Mouse (Mus musculus): ENCODE measurements at regions not wholly inside any gene's neighbourhood (a gene's known extent, or its start where the extent isn't known, plus 50 kb on each side); places are given as distances from the start of the nearest gene placed in this dataset.
"Not testable (repeated sequence)": the region's sequence is repeated elsewhere in the genome, so short reads cannot be mapped to it uniquely, and the experiment has no call there.

DNA sequence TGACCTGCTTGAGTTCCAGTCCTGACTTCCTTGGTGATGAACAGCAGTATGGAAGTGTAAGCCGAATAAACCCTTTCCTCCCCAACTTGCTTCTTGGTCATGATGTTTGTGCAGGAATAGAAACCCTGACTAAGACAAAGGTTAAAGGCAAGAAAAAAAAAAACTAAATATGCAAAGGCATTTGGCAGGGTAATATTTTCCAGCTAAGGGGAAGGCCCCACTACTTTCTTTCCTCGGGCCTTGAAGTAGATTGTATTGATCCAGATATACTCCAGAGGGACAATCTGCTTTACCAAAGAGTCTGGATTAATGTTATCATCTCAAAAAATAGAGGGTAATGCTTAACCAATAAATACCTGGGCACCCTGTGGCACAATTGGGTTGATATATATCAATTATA lies 155.4 kb upstream of the Kit start:
- not testable (repeated sequence) for H3K4me2 ChIP-seq; H3K4me1 ChIP-seq; H3K9ac ChIP-seq; H3K4me3 ChIP-seq; ATAC-seq (ENCODE audit: borderline replicate concordance, extremely low read depth, low FRiP score, low TSS enrichment); H3K27me3 ChIP-seq; H3K27ac ChIP-seq; H3K9me3 ChIP-seq; H3K36me3 ChIP-seq
- WGBS = 94% methylated on average over 2 of the region's 2 CpGs

- Histone ChIP-seq H3K36me3 (no peaks in the 10 kb centered on the region), H3K9ac (no peak overlapping the region), H3K27me3 (no peaks in the 10 kb centered on the region), H3K4me2 (no peak overlapping the region), H3K9me3 (no peaks in the 10 kb centered on the region), H3K27ac (no peak overlapping the region), H3K4me1 (no peaks in the 10 kb centered on the region), H3K4me3 (no peak overlapping the region)
- ATAC-seq (ENCODE audit: borderline replicate concordance, extremely low read depth, low FRiP score, low TSS enrichment) = no peak
- WGBS = 82% methylated on average over 2 of the region's 2 CpGs
These were observed 141.8 kb upstream of the Kit start for GRCm38 (mm10) chr5:75432885-75433284.

- H3K36me3 ChIP-seq = no peaks in the 10 kb centered on the region
- ATAC-seq (ENCODE audit: borderline replicate concordance, extremely low read depth, low FRiP score, low TSS enrichment) = no peak
- no peaks in the 10 kb centered on the region for H3K9me3 ChIP-seq
- no peak overlapping the region for H3K27ac ChIP-seq
- 54% methylated on average over 5 of the region's 5 CpGs for WGBS
- no peak overlapping the region for H3K4me3 ChIP-seq
- H3K4me1 ChIP-seq = no peaks in the 10 kb centered on the region
- no peaks in the 10 kb centered on the region for H3K27me3 ChIP-seq
- H3K4me2 ChIP-seq = no peak overlapping the region
- no peak overlapping the region for H3K9ac ChIP-seq
These were observed 136.8 kb upstream of the Kit start for GRCm38 (mm10) chr5:75437924-75438323.

DNA sequence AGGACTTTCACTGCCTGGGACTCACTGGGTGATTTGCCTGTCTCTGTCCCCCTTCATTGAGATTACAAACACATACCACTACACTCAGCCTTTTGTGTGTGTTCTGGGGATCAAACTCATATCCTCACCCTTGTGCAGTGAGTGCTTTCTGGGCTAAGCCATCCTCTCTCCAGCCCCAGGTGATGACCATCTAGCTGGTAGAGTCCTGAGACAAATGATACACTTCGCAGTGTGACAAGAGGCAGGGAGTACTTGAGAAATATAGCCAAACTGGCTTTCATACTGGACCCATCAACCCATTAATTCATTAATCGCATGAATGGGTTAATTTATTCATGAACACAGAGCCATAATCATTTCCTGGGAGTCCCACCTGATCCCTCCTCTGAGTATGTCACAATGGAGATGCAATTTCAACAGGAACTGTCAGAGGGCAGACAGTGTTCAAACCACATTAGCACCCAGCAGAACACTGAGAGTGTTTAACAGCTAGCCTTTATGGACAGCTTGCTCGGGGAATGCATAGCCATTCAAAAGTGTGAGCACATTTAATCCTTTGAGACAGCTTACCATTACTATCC lies 130.6 kb upstream of the Kit start:
- 86% methylated on average over 3 of the region's 3 CpGs for WGBS
- no peak overlapping the region for H3K9ac ChIP-seq
- no peak overlapping the region for H3K4me3 ChIP-seq
- H3K27me3 ChIP-seq = peaks cover 4% of the 10 kb centered on the region; the same call in 1 of the 2 replicates
- H3K27ac ChIP-seq = no peak overlapping the region
- peaks cover 3% of the 10 kb centered on the region; the same call in 1 of the 2 replicates for H3K4me1 ChIP-seq
- no peak for ATAC-seq (ENCODE audit: borderline replicate concordance, extremely low read depth, low FRiP score, low TSS enrichment)
- no peak overlapping the region for H3K4me2 ChIP-seq
- H3K9me3 ChIP-seq = no peaks in the 10 kb centered on the region
- no peaks in the 10 kb centered on the region for H3K36me3 ChIP-seq

- no peaks in the 10 kb centered on the region for H3K36me3 ChIP-seq
- no peak overlapping the region for H3K9ac ChIP-seq
- H3K27me3 ChIP-seq = peaks cover 12% of the 10 kb centered on the region; the same call in 1 of the 2 replicates
- H3K4me2 ChIP-seq = no peak overlapping the region
- no peaks in the 10 kb centered on the region for H3K9me3 ChIP-seq
- no peak overlapping the region for H3K4me3 ChIP-seq
- peaks cover 7% of the 10 kb centered on the region; the same call in 1 of the 2 replicates for H3K4me1 ChIP-seq
- ATAC-seq (ENCODE audit: borderline replicate concordance, extremely low read depth, low FRiP score, low TSS enrichment) = no peak
- WGBS = 53% methylated on average over 1 of the region's 1 CpGs
- H3K27ac ChIP-seq = 0 out of 2 replicates have a peak overlapping the region, but pooled peaks have one; percentile 3
These were observed 128.3 kb upstream of the Kit start for GRCm38 (mm10) chr5:75446386-75446785.

DNA sequence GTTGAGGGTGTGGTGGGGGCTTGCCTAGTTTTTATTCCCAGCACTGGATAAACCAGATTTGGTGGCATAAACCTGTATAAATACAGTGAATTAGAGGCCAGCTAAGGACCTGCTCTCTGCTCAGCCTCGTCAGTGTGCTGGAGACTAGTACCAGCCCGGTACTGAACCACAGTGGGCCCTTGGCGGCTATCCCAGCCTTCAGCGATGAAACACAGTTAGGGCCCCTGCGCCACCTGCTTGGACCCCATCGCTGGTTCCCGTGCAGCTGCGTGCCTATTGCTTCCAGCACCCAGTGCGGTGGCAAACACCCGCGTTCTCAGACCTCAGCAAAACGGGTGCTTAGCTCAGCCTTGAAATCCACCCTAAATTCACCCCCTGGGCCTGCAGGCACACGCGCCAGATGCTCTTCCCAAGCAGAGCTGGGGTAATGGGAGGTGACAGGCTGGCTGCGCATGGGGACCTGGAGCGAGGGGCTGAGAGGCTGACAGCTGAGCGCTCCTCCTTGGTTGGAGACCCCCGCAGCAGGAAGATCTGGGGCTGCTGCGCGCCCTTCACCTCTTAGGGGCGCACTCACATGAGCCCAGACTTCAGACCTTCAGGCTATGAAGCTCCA lies 124.7 kb upstream of the Kit start:
- Histone ChIP-seq H3K4me2 (no peak overlapping the region), H3K4me1 (peaks cover 12% of the 10 kb centered on the region; the same call in 1 of the 2 replicates), H3K27ac (no peak overlapping the region), H3K27me3 (peaks cover 12% of the 10 kb centered on the region; the same call in 1 of the 2 replicates), H3K9me3 (no peaks in the 10 kb centered on the region), H3K36me3 (no peaks in the 10 kb centered on the region), H3K4me3 (no peak overlapping the region), H3K9ac (no peak overlapping the region)
- ATAC-seq (ENCODE audit: borderline replicate concordance, extremely low read depth, low FRiP score, low TSS enrichment) = no peak
- 59% methylated on average over 21 of the region's 21 CpGs for WGBS

GRCm38 (mm10) chr5:75450564-75450963 lies 124.2 kb upstream of the Kit start:
- H3K4me3 ChIP-seq = no peak overlapping the region

GRCm38 (mm10) chr5:75451081-75451480 lies 123.6 kb upstream of the Kit start:
- H3K9me3 ChIP-seq = no peaks in the 10 kb centered on the region
- ATAC-seq (ENCODE audit: borderline replicate concordance, extremely low read depth, low FRiP score, low TSS enrichment) = no peak
- no peak overlapping the region for H3K27ac ChIP-seq
- WGBS = 35% methylated on average over 5 of the region's 5 CpGs
- H3K4me2 ChIP-seq = no peak overlapping the region
- H3K9ac ChIP-seq = no peak overlapping the region
- H3K4me3 ChIP-seq = no peak overlapping the region
- H3K4me1 ChIP-seq = peaks cover 10% of the 10 kb centered on the region; the same call in 1 of the 2 replicates
- H3K36me3 ChIP-seq = no peaks in the 10 kb centered on the region
- peaks cover 12% of the 10 kb centered on the region; the same call in 1 of the 2 replicates for H3K27me3 ChIP-seq

More at GRCm38 (mm10) chr5:75450564-75450963, 124.2 kb upstream of the Kit start:
- no peak overlapping the region for H3K27ac ChIP-seq
- H3K9me3 ChIP-seq = no peaks in the 10 kb centered on the region
- no peaks in the 10 kb centered on the region for H3K36me3 ChIP-seq
- H3K9ac ChIP-seq = no peak overlapping the region
- H3K4me1 ChIP-seq = peaks cover 12% of the 10 kb centered on the region; the same call in 1 of the 2 replicates
- H3K4me2 ChIP-seq = no peak overlapping the region
- H3K27me3 ChIP-seq = peaks cover 12% of the 10 kb centered on the region; the same call in 1 of the 2 replicates
- WGBS = 63% methylated on average over 9 of the region's 9 CpGs
- no peak for ATAC-seq (ENCODE audit: borderline replicate concordance, extremely low read depth, low FRiP score, low TSS enrichment)

- Histone ChIP-seq H3K4me2 (no peak overlapping the region), H3K9me3 (no peaks in the 10 kb centered on the region), H3K36me3 (no peaks in the 10 kb centered on the region), H3K27me3 (peaks cover 12% of the 10 kb centered on the region; the same call in 1 of the 2 replicates), H3K9ac (no peak overlapping the region), H3K4me1 (peaks cover 9% of the 10 kb centered on the region; the same call in 1 of the 2 replicates), H3K27ac (no peak overlapping the region), H3K4me3 (no peak overlapping the region)
- peak; percentile 49; the same call in 1 of the 2 replicates for ATAC-seq (ENCODE audit: borderline replicate concordance, extremely low read depth, low FRiP score, low TSS enrichment)
- WGBS = 47% methylated on average over 8 of the region's 8 CpGs
These were observed 123.0 kb upstream of the Kit start for GRCm38 (mm10) chr5:75451693-75452092.

GRCm38 (mm10) chr5:75453757-75454390 lies 120.8 kb upstream of the Kit start:
- no peak for ATAC-seq (ENCODE audit: borderline replicate concordance, extremely low read depth, low FRiP score, low TSS enrichment)

DNA sequence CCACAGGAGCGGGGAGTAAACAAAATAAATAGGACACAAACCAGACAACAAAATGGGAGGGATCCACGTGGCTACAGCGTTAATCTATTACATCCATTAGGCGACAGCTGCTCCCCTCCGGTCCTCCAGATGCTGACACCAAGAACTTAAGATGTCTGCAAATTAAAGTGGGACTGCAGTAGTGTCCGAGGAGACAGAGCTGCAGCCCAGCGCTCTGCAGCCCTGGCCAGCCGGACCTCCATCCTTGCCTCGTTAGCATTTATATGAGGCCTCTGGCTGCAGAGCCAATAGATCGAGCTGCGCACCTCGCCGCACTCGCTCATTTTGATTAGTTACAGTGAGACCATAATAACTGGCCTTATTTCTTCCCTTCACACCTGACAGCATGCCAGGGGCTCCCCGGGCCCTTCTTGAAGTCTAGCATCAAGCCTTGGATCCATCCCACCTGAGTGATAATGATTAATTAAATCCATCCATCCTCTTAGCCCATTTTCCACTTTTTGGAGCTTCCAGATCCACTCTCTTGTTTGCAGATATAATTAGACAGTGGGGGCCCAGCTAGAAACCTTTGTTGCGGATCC lies 119.7 kb upstream of the Kit start:
- H3K36me3 ChIP-seq = no peaks in the 10 kb centered on the region
- no peak overlapping the region for H3K4me2 ChIP-seq
- no peak overlapping the region for H3K27ac ChIP-seq
- H3K4me3 ChIP-seq = no peak overlapping the region
- 0 out of 2 replicates have a peak, but pooled peaks cover 6% of the 10 kb centered on the region for H3K27me3 ChIP-seq
- H3K9ac ChIP-seq = no peak overlapping the region
- ATAC-seq (ENCODE audit: borderline replicate concordance, extremely low read depth, low FRiP score, low TSS enrichment) = no peak
- peaks cover 9% of the 10 kb centered on the region; the same call in 1 of the 2 replicates for H3K4me1 ChIP-seq
- WGBS = 84% methylated on average over 16 of the region's 16 CpGs
- no peaks in the 10 kb centered on the region for H3K9me3 ChIP-seq

More at GRCm38 (mm10) chr5:75453757-75454390, 120.8 kb upstream of the Kit start:
- H3K4me2 ChIP-seq = no peak overlapping the region
- no peak overlapping the region for H3K4me3 ChIP-seq
- H3K9me3 ChIP-seq = no peaks in the 10 kb centered on the region
- peaks cover 9% of the 10 kb centered on the region; the same call in 1 of the 2 replicates for H3K4me1 ChIP-seq
- no peak overlapping the region for H3K9ac ChIP-seq
- H3K27me3 ChIP-seq = 0 out of 2 replicates have a peak, but pooled peaks cover 8% of the 10 kb centered on the region
- no peak overlapping the region for H3K27ac ChIP-seq
- no peaks in the 10 kb centered on the region for H3K36me3 ChIP-seq
- 78% methylated on average over 9 of the region's 9 CpGs for WGBS

Data from lung, embryonic 15.5 days (tissue).